Mouse (Mus musculus): ENCODE measurements at regions not wholly inside any gene's neighbourhood (a gene's known extent, or its start where the extent isn't known, plus 50 kb on each side); places are given as distances from the start of the nearest gene placed in this dataset.

DNA sequence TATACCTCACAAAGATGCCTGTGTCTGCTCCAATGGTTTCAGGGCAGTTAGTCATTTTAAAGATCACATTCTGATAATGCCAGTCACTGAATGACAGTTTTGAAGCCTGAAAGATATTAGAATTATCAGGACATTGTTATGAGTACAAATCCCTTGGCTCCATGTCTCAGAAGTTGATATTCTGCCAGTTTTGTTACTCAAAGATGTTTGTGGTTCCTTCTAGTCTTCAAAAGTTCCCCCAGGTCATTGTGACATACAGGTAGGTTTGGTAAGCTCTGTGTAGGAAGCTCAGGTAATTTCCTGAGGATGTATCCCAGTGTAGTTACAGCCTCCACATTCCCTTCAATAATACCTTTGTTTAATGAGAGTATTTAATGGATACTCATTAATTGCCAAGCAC lies 169.0 kb upstream of the Bank1 start:
- Histone ChIP-seq H3K27ac (no peak overlapping the region), H3K36me3 (ENCODE audit: control insufficient read depth, insufficient read depth, low read length) (no peaks in the 10 kb centered on the region), H3K27me3 (ENCODE audit: control insufficient read depth, insufficient read depth, low read length) (no peaks in the 10 kb centered on the region), H3K79me2 (replicated peaks; ENCODE audit: control insufficient read depth, insufficient read depth, low read length) (no peaks in the 10 kb centered on the region), H3K4me1 (ENCODE audit: control insufficient read depth, insufficient read depth, low read length) (no peaks in the 10 kb centered on the region), H3K9ac (ENCODE audit: low read depth, low read length) (no peak overlapping the region), H3K4me3 (no peak overlapping the region)
- intact Hi-C loops (cut with DNase I) = no loop called here
- DNase-seq = no peak
- TF ChIP-seq CTCF (IDR thresholded peaks at IDR 0.05) (no peak), POLR2A (IDR thresholded peaks at IDR 0.05; ENCODE audit: insufficient read depth, low read depth, low read length) (no peak), EP300 (IDR thresholded peaks at IDR 0.05; ENCODE audit: insufficient read depth, low read depth, low read length) (no peak)

DNA sequence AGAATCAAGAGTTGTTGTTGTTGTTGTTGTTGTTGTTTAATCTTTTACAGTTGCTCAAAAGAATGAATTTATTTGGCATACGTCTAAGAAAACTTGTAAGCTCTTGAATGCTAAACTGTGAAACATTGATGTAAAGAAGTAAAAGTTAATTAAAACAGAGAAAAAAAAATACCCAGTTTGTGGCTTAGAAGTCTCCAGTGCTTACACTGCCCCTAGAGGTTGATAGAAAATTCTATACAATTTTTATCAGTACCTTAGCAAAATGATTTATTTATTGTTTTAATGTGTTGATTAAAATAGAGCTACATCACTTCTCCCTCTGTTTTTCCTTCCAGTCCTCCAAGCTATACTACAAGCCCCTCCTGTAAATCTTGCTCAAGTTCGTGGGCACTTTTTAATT lies 165.8 kb upstream of the Bank1 start:
- no peaks in the 10 kb centered on the region for H3K27me3 ChIP-seq (ENCODE audit: control insufficient read depth, insufficient read depth, low read length)
- no peak overlapping the region for H3K4me3 ChIP-seq
- TF ChIP-seq POLR2A (IDR thresholded peaks at IDR 0.05; ENCODE audit: insufficient read depth, low read depth, low read length) (no peak), CTCF (IDR thresholded peaks at IDR 0.05) (0 out of 2 replicates have a peak, but pooled peaks have one; percentile 7), EP300 (IDR thresholded peaks at IDR 0.05; ENCODE audit: insufficient read depth, low read depth, low read length) (no peak)
- H3K9ac ChIP-seq (ENCODE audit: low read depth, low read length) = no peak overlapping the region
- H3K79me2 ChIP-seq (replicated peaks; ENCODE audit: control insufficient read depth, insufficient read depth, low read length) = no peaks in the 10 kb centered on the region
- H3K27ac ChIP-seq = no peak overlapping the region
- intact Hi-C loops (cut with DNase I) = no loop called here
- DNase-seq = no peak
- no peaks in the 10 kb centered on the region for H3K4me1 ChIP-seq (ENCODE audit: control insufficient read depth, insufficient read depth, low read length)
- 74% methylated on average over 2 of the region's 2 CpGs for WGBS
- H3K36me3 ChIP-seq (ENCODE audit: control insufficient read depth, insufficient read depth, low read length) = no peaks in the 10 kb centered on the region

DNA sequence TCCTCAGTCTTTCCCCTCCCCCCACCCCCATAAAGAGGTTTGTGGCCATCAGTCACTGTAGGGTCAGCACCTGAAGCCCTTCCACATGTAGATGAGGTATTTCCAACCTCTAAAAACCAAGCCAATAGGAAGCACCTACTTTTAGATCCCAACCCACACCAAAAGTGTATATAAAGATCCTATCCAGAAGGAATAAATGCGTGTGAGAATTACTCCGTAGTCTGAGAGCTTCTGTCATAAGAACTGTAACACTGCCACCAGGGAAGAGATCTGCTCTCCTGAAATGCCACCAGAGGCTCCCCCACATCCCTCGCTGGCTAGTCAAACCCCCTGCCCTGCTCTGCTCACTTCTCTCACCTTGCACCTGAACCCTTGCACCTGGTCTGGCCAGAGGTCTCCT lies 145.8 kb upstream of the Bank1 start:
- DNase-seq = no peak
- H3K9ac ChIP-seq (ENCODE audit: low read depth, low read length) = no peak overlapping the region
- H3K4me1 ChIP-seq (ENCODE audit: control insufficient read depth, insufficient read depth, low read length) = no peaks in the 10 kb centered on the region
- no peak overlapping the region for H3K4me3 ChIP-seq
- no peaks in the 10 kb centered on the region for H3K79me2 ChIP-seq (replicated peaks; ENCODE audit: control insufficient read depth, insufficient read depth, low read length)
- H3K36me3 ChIP-seq (ENCODE audit: control insufficient read depth, insufficient read depth, low read length) = no peaks in the 10 kb centered on the region
- H3K27me3 ChIP-seq (ENCODE audit: control insufficient read depth, insufficient read depth, low read length) = no peaks in the 10 kb centered on the region
- H3K27ac ChIP-seq = no peak overlapping the region
- no peak for TF ChIP-seq POLR2A (IDR thresholded peaks at IDR 0.05; ENCODE audit: insufficient read depth, low read depth, low read length)
- TF ChIP-seq CTCF (IDR thresholded peaks at IDR 0.05) = no peak
- TF ChIP-seq EP300 (IDR thresholded peaks at IDR 0.05; ENCODE audit: insufficient read depth, low read depth, low read length) = no peak
- intact Hi-C loops (cut with DNase I) = no loop called here
- WGBS = 83% methylated on average over 3 of the region's 3 CpGs

DNA sequence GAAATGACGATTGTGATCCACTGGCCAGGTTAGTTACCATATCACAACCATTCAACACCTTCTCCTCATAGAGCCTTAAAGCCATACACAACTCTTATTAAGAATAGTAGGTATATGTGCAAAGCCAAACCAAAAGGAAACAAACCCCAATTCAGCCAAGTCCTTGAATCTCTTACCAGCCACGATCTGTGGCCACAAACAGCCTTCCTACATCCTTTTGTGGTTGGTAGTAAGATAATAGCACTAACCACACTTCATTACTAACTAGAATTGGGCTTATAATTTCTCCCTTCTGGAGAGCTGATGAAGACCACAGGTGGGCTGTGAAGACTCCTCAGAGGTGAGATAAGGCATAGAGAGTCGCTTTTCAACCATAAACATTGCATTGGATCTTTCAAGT lies 136.9 kb upstream of the Bank1 start:
- 79% methylated on average over 3 of the region's 3 CpGs for WGBS
- intact Hi-C loops (cut with DNase I) = no loop called here

DNA sequence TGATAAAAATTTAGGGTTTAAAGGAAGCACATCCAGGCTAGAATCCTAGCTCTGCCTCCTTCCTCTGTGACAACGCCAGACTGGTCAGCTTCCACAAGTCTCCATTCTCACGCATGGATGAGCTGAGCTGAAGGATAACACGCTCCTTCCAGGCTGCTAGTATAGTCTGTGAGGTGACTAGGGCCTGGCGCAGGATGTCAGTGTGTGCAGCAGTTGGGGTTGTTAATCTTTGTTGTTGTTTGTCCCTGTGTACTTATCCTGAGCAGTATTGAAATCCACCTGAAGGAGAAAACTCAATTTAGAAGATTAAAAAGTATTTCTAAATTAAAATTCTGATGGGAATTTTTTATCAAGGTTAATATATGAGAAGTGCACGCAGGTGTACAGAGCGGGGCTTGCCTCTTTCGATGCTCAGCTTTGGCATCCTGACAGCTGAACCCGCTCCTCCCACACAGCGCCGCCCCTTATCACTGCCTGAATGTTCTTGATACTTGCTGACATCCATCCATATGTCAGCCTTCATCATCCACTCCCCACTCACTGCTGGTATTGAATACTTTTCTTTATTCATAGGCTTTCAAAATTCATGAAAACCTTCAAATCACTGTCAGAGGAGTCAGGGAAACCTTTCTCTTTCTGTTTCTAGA lies 130.7 kb upstream of the Bank1 start:
- no peaks in the 10 kb centered on the region for H3K79me2 ChIP-seq (replicated peaks; ENCODE audit: control insufficient read depth, insufficient read depth, low read length)
- H3K4me3 ChIP-seq = no peak overlapping the region
- no peak for TF ChIP-seq POLR2A (IDR thresholded peaks at IDR 0.05; ENCODE audit: insufficient read depth, low read depth, low read length)
- no peaks in the 10 kb centered on the region for H3K36me3 ChIP-seq (ENCODE audit: control insufficient read depth, insufficient read depth, low read length)
- H3K27ac ChIP-seq = no peak overlapping the region
- no peaks in the 10 kb centered on the region for H3K27me3 ChIP-seq (ENCODE audit: control insufficient read depth, insufficient read depth, low read length)
- WGBS = 61% methylated on average over 10 of the region's 10 CpGs
- no peak for DNase-seq
- H3K9ac ChIP-seq (ENCODE audit: low read depth, low read length) = no peak overlapping the region
- intact Hi-C loops (cut with DNase I) = no loop called here
- H3K4me1 ChIP-seq (ENCODE audit: control insufficient read depth, insufficient read depth, low read length) = no peaks in the 10 kb centered on the region

More for the DNA sequence above, 136.9 kb upstream of the Bank1 start:
- Histone ChIP-seq H3K4me3 (no peak overlapping the region), H3K27me3 (ENCODE audit: control insufficient read depth, insufficient read depth, low read length) (no peaks in the 10 kb centered on the region), H3K4me1 (ENCODE audit: control insufficient read depth, insufficient read depth, low read length) (no peaks in the 10 kb centered on the region), H3K9ac (ENCODE audit: low read depth, low read length) (no peak overlapping the region), H3K36me3 (ENCODE audit: control insufficient read depth, insufficient read depth, low read length) (no peaks in the 10 kb centered on the region), H3K27ac (no peak overlapping the region), H3K79me2 (replicated peaks; ENCODE audit: control insufficient read depth, insufficient read depth, low read length) (no peaks in the 10 kb centered on the region)
- TF ChIP-seq POLR2A (IDR thresholded peaks at IDR 0.05; ENCODE audit: insufficient read depth, low read depth, low read length) = no peak
- no peak for TF ChIP-seq EP300 (IDR thresholded peaks at IDR 0.05; ENCODE audit: insufficient read depth, low read depth, low read length)
- TF ChIP-seq CTCF (IDR thresholded peaks at IDR 0.05) = no peak
- DNase-seq = no peak

DNA sequence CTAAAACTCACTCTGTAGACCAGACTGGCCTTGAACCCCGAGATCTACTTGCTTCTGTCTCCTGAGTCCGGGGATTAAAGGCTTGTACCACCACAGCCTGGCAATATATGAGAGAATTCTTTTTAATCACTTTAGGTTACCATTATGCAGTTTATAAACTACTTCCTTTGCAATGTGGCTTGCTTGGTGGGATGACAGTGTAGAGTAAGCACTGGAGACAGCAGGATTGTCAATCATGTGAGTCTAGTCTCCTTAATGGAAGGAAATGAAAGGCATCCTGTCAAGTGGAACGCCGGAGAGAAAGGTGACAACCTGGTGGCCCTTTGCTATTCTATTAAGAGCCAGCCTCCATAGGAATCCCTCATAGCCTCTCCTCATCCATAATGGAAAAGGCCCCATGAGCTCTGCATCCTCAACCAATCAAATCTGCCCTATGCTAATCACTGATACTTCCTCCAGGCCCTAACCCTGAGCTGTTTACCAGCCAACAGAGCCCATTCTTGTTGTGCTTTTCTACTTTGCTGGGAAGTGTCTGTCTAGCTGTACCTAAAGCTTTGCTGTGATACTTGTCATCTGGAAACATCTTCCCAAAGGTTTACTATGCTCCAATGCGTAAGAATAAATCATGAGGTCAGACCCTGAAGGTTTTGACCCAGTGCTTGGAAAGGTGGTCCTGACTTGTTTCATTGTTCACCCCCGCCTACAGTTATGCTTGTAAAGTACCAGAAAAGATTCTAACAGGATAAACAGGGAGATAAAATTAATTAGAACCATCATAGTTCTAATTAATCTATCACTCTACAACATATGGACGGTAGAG lies 130.0 kb upstream of the Bank1 start:
- H3K79me2 ChIP-seq (replicated peaks; ENCODE audit: control insufficient read depth, insufficient read depth, low read length) = no peaks in the 10 kb centered on the region
- no peak overlapping the region for H3K9ac ChIP-seq (ENCODE audit: low read depth, low read length)
- intact Hi-C loops (cut with DNase I) = no loop called here
- no peak for DNase-seq
- H3K4me1 ChIP-seq (ENCODE audit: control insufficient read depth, insufficient read depth, low read length) = no peaks in the 10 kb centered on the region
- H3K27ac ChIP-seq = no peak overlapping the region
- H3K36me3 ChIP-seq (ENCODE audit: control insufficient read depth, insufficient read depth, low read length) = no peaks in the 10 kb centered on the region
- no peaks in the 10 kb centered on the region for H3K27me3 ChIP-seq (ENCODE audit: control insufficient read depth, insufficient read depth, low read length)
- 78% methylated on average over 7 of the region's 7 CpGs for WGBS
- no peak for TF ChIP-seq CTCF (IDR thresholded peaks at IDR 0.05)
- TF ChIP-seq EP300 (IDR thresholded peaks at IDR 0.05; ENCODE audit: insufficient read depth, low read depth, low read length) = no peak
- no peak for TF ChIP-seq POLR2A (IDR thresholded peaks at IDR 0.05; ENCODE audit: insufficient read depth, low read depth, low read length)
- no peak overlapping the region for H3K4me3 ChIP-seq

Data from heart, adult 2 months (tissue).